Mouse (Mus musculus): ENCODE data around the gene Prkar1a. TPM values are rescaled to one million over a fixed set of nuclear protein-coding genes. Genes with fewer than 3 reads are reported as not detected.
"Not testable (repeated sequence)": the region's sequence is repeated elsewhere in the genome, so short reads cannot be mapped to it uniquely, and the experiment has no call there.

The Prkar1a gene
- 100 to 1,000 TPM; 522 to 554 TPM for total RNA-seq (2021)
- long read RNA-seq, experiment 1, transcript Prkar1a-201 (11 exons, 3,359 nt) = major isoform, 359 of 637 reads
- long read RNA-seq, experiment 1, transcript Prkar1a-203 (12 exons, 3,513 nt) = minor isoform, 13 of 637 reads
- long read RNA-seq, experiment 1, partial matches to known transcripts = 245 of 637 reads
- long read RNA-seq, experiment 1, other reads (novel, unspliced or antisense) = 20 of 637 reads
- long read RNA-seq, experiment 2, transcript Prkar1a-203 (12 exons, 3,513 nt) = minor isoform, 11 of 909 reads
- long read RNA-seq, experiment 2, transcript Prkar1a-201 (11 exons, 3,359 nt) = major isoform, 531 of 909 reads
- long read RNA-seq, experiment 2, partial matches to known transcripts = 280 of 909 reads
- long read RNA-seq, experiment 2, other reads (novel, unspliced or antisense) = 87 of 909 reads

DNA sequence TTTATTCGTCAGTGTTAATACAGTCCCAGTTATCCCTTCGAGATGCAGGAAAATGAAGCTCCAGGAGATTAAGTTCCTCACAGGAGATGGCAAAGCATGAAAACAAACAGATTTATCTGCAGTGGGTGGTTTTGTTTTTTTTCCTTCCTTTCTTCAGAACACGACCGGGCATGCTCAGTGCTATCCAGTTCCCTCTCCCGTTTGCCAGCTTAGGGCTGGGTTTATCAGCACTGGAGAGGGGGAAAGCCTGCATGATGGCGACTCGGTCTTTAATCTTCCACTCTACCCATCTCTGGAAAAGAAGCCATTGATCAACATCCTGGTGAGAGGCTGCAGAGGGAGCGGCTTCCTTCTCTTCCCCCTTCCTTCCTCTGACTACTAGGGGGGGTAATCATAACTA lies at the start of gene Prkar1a:
TSS of gene Prkar1a (plus strand) at position 200 of the 400 bp plus-strand sequence.
- peak within 1 kb of the TSS; percentile 100 for H3K27ac ChIP-seq
- DNase-seq (ENCODE audit: low spot score in 2 of 2) = peak in 1 of 2 experiments; percentile 41
- no peak for TF ChIP-seq CTCF (conservative IDR thresholded peaks at IDR 0.05)
- peak within 1 kb of the TSS; percentile 82 for H3K4me3 ChIP-seq

DNA sequence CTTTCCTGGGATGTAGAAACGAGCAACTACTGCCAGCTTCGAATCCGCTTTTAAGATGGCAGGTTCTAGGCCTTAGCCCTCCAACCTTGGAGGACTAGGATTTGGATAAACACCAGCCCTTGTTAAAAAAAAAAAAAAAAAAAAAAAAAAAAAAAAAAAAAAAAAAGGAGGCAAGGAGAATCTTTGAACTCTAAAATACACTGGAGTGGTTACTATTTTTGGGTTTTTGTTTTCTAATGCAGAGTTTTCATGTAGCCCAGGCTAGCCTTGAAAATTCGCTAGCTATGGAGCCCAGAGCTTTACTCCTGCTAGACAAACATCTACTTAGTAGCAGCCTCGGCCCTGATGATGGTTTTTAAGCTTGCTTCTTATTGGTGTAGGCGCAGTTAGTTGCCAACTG lies 41.6 kb upstream of the Prkar1a start:
- Histone ChIP-seq H3K4me3 (no peak overlapping the region), H3K27ac (no peak overlapping the region)
- no peak for DNase-seq (ENCODE audit: low spot score in 2 of 2)
- no peak for TF ChIP-seq CTCF (conservative IDR thresholded peaks at IDR 0.05)

DNA sequence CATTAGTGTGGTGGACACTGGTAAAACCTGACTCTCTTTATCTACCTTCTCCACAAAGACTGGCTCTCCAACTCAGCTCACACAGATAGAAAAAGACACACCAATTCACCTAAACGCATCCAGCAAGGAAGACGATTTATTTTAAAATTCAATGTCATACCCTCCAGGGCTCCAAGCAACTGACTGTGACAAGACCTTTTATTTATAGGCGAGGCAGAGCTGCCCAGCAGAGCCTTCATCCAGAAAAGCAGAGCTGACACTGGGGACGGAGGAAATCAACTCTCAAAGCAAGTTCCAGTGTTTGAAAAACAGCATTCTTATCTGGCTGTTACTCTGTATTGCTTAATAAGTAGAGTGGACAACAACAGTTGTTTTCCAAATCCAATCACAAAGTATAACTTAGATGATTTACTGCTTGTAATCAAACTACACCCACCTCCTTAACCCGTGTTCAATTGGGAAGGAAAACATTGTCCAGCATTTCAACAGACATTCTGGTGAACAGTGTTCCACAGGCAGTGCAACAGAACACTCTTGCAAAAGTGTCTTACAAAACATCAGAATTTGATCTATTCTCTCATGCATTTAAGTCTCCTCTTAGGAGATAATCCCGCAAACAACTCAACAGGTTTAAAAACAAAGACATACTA lies 40.1 kb upstream of the Prkar1a start:
- Histone ChIP-seq H3K27ac (no peak overlapping the region), H3K4me3 (no peak overlapping the region)
- no peak for TF ChIP-seq CTCF (conservative IDR thresholded peaks at IDR 0.05)
- DNase-seq (ENCODE audit: low spot score in 2 of 2) = no peak

DNA sequence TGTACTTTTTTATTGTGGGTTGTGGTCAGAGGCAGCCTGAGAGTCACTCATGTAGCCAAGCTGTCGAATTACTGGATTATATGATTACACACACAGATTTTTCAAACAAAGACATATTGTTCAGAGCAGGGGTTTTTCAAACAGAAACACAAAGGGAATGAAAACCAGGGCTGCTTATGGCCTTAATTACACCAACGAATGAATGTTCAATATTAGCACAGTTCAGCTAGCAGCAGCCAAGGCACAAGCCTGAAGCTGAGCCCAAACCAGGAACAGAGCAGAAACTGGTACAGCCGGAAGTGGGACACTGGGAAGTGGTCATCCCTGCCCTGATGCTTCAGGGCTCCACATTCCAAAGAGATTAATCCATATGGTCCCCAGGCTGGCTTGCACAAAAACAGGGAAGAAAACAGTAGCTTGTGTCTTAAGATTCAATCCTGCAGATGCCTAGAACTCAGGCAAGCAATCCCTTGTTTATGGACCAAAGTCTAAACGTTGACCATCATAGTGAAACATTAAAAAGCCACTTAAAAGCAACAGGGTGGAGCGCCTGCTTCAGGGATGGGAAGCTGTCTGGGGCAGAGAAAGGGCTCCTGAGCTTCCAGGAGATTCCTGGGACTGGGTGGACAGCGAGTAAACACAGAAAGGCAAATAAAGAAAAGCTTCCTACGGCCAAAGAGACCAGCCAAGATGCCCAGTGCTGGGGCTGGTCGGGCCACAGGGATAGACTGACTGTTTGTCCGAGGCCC lies 39.0 kb upstream of the Prkar1a start:
- DNase-seq (ENCODE audit: low spot score in 2 of 2) = no peak
- TF ChIP-seq CTCF (conservative IDR thresholded peaks at IDR 0.05) = no peak
- Histone ChIP-seq H3K4me3 (peak overlapping the region; percentile 98), H3K27ac (peak overlapping the region; percentile 96)

DNA sequence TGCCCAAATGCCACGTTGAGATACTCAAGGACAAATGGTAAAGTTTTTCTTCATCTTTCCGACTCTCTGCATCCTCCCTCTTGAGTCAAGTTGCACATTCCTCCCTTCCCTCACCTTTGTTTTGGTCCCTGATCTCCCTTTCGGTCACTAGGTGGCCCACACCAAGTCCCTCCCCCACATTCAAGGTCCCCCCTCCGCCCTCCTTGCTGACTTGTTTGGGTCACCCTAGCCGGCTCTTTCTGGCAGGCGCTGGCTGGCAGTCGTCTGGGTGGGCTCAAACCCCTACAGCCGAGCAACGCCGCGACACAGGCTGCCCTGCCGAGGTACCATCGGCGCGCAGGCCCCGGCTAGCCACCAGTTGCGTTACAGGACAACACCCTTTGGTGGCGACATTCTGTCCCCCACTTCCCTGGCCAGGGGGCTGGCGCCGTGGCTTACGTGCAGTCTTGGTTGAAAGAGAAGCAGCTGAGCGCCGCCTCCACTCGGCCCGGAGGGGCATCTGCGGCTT lies 38.4 kb upstream of the Prkar1a start:
- peak overlapping the region; percentile 96 for H3K27ac ChIP-seq
- H3K4me3 ChIP-seq = peak overlapping the region; percentile 98
- TF ChIP-seq CTCF (conservative IDR thresholded peaks at IDR 0.05) = peak; percentile 30
- peak in 1 of 2 experiments; percentile 15 for DNase-seq (ENCODE audit: low spot score in 2 of 2)

DNA sequence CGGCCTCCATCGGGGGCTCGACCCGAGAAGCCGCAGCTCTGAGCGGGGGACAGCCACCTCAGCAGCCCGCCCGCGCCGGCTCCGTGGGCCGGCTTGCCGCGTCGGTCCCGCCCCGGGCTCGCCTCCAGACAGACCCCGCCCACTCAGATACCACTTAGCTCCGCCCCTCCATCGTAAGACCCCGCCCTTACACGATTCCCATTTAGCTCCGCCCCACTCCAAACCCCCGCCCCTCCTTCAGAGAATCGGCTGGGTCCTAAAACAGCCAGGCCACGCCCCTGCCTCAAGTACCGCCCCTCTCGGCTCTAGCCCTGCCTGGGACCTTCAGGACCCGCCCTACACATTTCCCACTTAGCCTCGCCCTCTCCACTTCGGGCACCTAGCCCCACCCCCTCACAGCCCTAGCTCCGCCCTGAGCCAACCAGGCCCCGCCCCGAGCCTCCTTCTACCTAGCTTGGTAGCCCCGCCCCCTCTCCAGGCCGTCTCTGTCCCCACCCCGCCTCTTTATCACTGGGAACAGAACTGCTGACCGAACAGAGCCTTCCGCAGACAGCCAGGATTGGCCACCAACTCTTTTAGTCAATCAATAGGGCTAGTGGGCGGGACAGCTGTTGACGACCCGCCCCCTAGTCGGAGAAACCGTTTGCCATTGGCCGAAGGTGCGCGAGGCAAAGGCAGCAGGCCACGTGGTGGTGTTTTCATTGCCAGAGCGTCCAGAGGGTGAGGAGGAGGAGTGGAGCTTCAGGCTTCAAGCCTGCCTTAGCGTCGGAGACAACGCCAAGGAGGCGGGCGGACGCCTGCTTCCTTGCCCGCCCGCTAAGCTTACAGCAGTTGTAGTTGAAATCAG lies 37.7 kb upstream of the Prkar1a start, which contains the start of gene Wipi1:
TSS of gene Wipi1 (minus strand) at position 665 of the 847 bp plus-strand sequence.
- peak; percentile 97 to 99 for DNase-seq (ENCODE audit: low spot score in 2 of 2)
- no peak for TF ChIP-seq CTCF (conservative IDR thresholded peaks at IDR 0.05)
- H3K27ac ChIP-seq = peak within 1 kb of the TSS; percentile 96
- peak within 1 kb of the TSS; percentile 98 for H3K4me3 ChIP-seq

DNA sequence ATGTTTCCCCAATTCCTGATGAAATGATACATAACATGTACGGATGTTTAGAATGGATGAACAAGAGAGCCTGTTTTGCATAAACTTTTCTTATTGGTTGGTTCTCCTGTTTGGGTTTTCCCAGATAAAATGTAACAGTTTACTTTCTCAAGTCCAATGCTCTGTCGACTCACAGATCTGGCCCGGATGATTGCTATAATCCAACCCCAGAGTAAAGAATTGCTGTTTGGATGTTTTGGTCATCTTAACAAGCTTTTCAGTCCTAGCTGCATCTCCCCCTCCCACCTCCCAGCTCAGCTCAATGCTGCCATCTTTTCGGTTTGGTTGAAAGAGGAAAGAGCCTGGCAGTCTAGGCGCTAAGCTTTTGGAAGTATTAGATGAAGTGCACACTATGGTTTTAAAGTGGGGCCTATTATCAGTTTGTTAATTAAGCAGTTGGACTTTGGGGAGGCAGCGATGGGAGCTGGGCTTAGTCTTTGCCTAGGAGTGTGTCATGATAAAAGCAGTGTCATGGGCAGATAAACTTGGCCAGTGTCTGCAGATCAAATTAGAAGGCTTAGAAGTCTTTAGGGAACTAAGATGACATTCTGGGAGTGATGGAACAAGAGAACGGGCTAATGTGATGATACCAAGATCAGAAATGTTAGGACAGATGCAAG lies 36.2 kb upstream of the Prkar1a start:
- Histone ChIP-seq H3K4me3 (no peak overlapping the region), H3K27ac (no peak overlapping the region)
- no peak for DNase-seq (ENCODE audit: low spot score in 2 of 2)
- no peak for TF ChIP-seq CTCF (conservative IDR thresholded peaks at IDR 0.05)

DNA sequence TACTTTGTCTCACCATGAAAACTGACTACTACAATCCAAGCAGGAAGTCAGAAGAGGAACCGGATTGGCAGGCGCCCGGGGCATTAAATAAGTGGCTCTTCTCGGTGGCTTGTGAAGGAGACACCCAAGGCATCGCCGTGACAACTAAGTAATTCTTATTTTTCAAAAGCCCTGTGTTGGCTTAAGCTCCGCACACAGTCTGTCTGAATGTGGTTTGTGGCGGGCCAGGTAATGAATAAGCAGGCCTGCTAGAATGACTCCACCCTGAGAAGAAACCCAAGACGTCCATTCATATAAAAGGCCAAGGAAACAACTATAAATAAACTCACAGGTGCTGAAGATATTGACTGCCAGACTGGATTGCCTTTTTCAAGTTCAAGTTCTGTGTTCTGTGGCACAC lies 33.9 kb upstream of the Prkar1a start:
- DNase-seq (ENCODE audit: low spot score in 2 of 2) = no peak
- no peak for TF ChIP-seq CTCF (conservative IDR thresholded peaks at IDR 0.05)
- Histone ChIP-seq H3K27ac (peak overlapping the region; percentile 61), H3K4me3 (no peak overlapping the region)

DNA sequence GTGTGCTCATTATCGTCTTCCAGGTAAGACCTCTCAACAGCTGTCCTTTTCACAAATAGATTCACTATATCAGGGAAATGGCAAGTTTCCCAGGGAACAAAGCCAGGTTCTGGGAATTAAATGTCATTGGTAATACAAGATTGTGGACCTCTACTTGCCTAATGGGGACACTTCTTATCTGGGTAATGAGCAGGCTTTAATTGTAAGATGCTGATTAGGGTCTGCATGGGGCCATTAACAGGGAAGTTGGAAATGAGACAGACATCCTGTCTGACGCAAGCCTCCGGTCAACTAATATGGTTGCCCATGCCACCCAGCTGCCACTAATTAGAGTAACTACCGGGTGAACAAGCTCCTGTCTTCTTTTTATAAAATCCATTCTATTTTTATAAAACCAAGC lies 32.9 kb upstream of the Prkar1a start:
- no peak overlapping the region for H3K4me3 ChIP-seq
- no peak for TF ChIP-seq CTCF (conservative IDR thresholded peaks at IDR 0.05)
- DNase-seq (ENCODE audit: low spot score in 2 of 2) = no peak
- H3K27ac ChIP-seq = no peak overlapping the region

DNA sequence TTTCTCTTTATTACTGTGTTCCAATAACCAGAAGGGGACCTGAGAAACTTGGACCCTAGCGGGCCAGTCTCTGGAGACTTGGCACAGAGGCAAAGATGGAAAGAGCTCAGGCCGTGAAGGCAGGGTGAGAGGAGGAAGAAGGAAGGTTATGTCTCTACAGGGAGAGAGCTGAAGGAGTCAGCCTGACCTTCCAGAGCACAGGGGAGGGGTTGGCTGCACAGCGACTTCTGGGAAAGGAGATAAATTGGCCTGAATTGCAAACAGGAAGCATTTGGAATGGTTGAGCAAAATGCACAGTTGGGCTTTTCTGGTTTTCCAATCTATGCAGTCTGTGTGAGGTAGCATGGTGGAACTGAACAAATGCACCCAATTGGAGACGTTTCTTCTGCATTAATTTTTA lies 32.4 kb upstream of the Prkar1a start:
- no peak for DNase-seq (ENCODE audit: low spot score in 2 of 2)
- no peak overlapping the region for H3K27ac ChIP-seq
- no peak for TF ChIP-seq CTCF (conservative IDR thresholded peaks at IDR 0.05)
- H3K4me3 ChIP-seq = no peak overlapping the region

DNA sequence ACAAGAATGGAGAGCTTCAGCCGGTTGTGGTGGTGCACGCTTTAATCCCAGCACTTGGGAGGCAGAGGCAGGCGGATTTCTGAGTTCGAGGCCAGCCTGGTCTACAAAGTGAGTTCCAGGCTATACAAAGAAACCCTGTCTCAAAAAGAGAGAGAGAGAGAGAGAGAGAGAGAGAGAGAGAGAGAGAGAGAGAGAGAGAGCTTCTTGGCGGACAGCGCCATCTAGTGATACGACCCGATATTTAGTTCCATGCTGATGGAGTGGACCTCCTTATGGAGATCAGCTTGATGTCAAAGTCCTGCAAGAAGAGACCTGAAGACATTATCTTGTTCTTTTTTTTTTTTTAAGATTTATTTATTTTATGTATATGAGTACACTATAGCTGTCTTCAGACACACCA lies 30.1 kb upstream of the Prkar1a start:
- TF ChIP-seq CTCF (conservative IDR thresholded peaks at IDR 0.05) = peak; percentile 71
- not testable (repeated sequence) for H3K4me3 ChIP-seq, H3K27ac ChIP-seq
- peak in 1 of 2 experiments; percentile 62 for DNase-seq (ENCODE audit: low spot score in 2 of 2)

All from layer of hippocampus, adult 2 months (tissue).